Mouse (Mus musculus): ENCODE results near the gene 1700006A11Rik. TPM values are rescaled to one million over a fixed set of nuclear protein-coding genes. Genes with fewer than 3 reads are reported as not detected.
"Not testable (repeated sequence)": the region's sequence is repeated elsewhere in the genome, so short reads cannot be mapped to it uniquely, and the experiment has no call there.

Gene 1700006A11Rik
- total RNA-seq (2014; fragmentation: Nextera tagmentation) (not detected in 2 replicates), total RNA-seq (2017) (not detected in 2 replicates), polyA plus RNA-seq (2012) (not detected in 2 replicates)

DNA sequence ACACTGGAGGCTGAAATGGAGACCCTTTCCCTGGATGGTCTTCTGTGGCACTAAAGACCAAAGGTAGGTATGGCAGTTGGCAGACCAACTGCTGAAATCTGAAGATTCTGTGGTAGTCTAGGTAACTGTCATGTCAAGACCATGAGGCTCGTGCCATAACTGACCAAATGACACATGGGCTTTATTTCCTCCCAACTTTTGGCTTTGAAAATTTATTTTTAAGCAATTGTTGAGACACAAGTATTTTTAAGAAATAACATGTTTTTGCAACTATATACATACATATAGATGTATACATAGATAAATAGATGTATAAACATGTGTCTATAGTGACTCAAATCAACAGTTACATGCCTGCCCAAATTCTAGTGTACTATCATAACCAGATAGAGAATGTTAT, at the start of gene 1700006A11Rik:
1700006A11Rik (minus strand) TSS at position 101 of the 400 bp plus-strand sequence.
- no peak within 1 kb of the TSS for H3K4me3 ChIP-seq (ENCODE audit: low read depth, low read length)
- TF ChIP-seq GATA2 (IDR thresholded peaks at IDR 0.05; ENCODE audit: borderline replicate concordance, low read depth, low read length): no peak
- no peak for TF ChIP-seq TAL1 (conservative IDR thresholded peaks at IDR 0.05; ENCODE audit: low read depth, low read length)
- no peak for TF ChIP-seq CTCF (IDR thresholded peaks at IDR 0.05; ENCODE audit: low read depth, low read length)
- no peak for TF ChIP-seq POLR2AphosphoS5 (IDR thresholded peaks at IDR 0.05; ENCODE audit: insufficient replicate concordance, low read depth, low read length)
- no peak for TF ChIP-seq GATA1 (IDR thresholded peaks at IDR 0.05; ENCODE audit: borderline replicate concordance, low read length)
- no peaks in the 10 kb centered on the region for H3K9me3 ChIP-seq (replicated peaks)
- no peak for DNase-seq (ENCODE audit: low spot score)
- no peaks in the 10 kb centered on the region for H3K4me1 ChIP-seq (ENCODE audit: insufficient read depth, low read depth, low read length)
- H3K27me3 ChIP-seq (ENCODE audit: insufficient read depth, low read length): no peaks in the 10 kb centered on the region
- H3K36me3 ChIP-seq (replicated peaks): no peaks in the 10 kb centered on the region
- no peak for ATAC-seq (ENCODE audit: extremely low read depth, insufficient number of reproducible peaks, low FRiP score, poor library complexity, severe bottlenecking)

DNA sequence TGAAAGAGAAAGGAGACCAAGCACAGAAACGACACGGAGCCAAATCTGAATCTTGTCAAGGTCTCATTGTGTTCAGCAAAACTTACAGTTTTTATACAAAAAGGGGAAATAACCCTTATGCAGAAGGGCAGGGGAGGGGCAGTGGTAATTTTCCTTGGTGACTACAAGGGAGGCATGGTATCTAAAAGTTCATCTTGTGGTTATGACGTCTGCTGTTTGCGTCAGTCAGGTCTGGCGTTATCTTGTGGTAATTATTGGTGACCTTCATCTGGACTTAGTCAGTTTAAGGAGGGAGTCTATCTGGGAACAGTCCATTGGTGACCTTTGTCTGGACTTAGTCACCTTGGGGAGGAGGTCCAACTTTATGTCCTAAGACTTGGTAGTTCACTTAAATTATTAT, 48.5 kb upstream of the 1700006A11Rik start:
- DNase-seq (ENCODE audit: low spot score); H3K9me3 ChIP-seq (replicated peaks); ATAC-seq (ENCODE audit: extremely low read depth, insufficient number of reproducible peaks, low FRiP score, poor library complexity, severe bottlenecking); H3K27me3 ChIP-seq (ENCODE audit: insufficient read depth, low read length); H3K4me3 ChIP-seq (ENCODE audit: low read depth, low read length); H3K36me3 ChIP-seq (replicated peaks); H3K4me1 ChIP-seq (ENCODE audit: insufficient read depth, low read depth, low read length): not testable (repeated sequence)

DNA sequence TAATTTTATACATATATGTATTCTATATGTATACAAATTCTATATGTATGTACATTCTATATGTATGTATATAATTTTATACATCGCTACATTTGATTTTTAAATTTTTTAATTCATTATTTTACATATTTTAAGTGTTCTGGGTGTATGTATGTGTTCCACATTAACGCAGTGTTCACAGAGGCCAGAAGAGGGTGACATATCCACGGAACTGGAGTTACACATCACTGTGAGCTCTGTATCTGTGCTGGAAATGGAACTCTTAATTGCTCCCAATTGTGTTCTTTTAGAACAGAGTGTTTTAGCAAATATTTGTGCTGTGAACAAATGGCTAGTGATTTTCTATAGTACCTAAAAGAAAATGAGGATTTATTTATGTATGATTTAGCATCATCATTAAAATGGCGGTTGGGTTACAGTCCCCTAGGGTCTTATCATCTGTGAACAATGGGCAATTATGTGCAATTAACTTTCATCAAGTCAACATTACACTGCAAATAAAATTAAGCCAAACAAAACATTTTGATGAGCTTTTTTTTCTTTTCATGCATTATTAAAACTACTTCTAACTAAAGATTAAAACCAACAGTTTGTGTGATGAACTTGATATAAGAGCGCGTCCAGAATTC, 40.4 kb upstream of the 1700006A11Rik start:
- no peak for ATAC-seq (ENCODE audit: extremely low read depth, insufficient number of reproducible peaks, low FRiP score, poor library complexity, severe bottlenecking)
- Histone ChIP-seq H3K4me3 (ENCODE audit: low read depth, low read length) (no peak overlapping the region), H3K36me3 (replicated peaks) (no peaks in the 10 kb centered on the region), H3K27me3 (ENCODE audit: insufficient read depth, low read length) (no peaks in the 10 kb centered on the region), H3K9me3 (replicated peaks) (0 out of 2 replicates have a peak, but pooled peaks cover 2% of the 10 kb centered on the region), H3K4me1 (ENCODE audit: insufficient read depth, low read depth, low read length) (no peaks in the 10 kb centered on the region)
- TF ChIP-seq POLR2AphosphoS5 (IDR thresholded peaks at IDR 0.05; ENCODE audit: insufficient replicate concordance, low read depth, low read length): no peak
- no peak for TF ChIP-seq TAL1 (conservative IDR thresholded peaks at IDR 0.05; ENCODE audit: low read depth, low read length)
- TF ChIP-seq GATA1 (IDR thresholded peaks at IDR 0.05; ENCODE audit: borderline replicate concordance, low read length): no peak
- TF ChIP-seq CTCF (IDR thresholded peaks at IDR 0.05; ENCODE audit: low read depth, low read length): no peak
- TF ChIP-seq GATA2 (IDR thresholded peaks at IDR 0.05; ENCODE audit: borderline replicate concordance, low read depth, low read length): no peak
- no peak for DNase-seq (ENCODE audit: low spot score)

DNA sequence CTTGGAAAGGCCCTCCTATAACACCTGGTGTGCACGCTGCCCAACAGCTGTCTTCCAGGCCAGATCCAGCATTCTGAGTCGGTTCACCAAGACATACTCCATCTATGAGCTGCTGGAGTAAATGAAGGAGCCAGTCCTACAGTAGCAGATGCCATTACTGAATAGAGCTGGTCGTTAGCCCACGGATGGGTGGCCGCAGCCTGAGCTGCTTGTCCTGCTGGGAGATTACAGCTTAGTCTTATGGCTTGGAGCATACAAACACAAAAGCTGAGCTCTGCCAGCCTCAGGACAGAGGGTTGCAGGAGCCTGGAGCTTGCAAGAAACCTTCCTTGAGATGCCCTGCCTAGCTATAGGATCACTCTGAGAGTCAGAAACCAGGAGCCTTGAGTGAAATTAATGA, 33.6 kb downstream of the 1700006A11Rik start:
- ATAC-seq (ENCODE audit: extremely low read depth, insufficient number of reproducible peaks, low FRiP score, poor library complexity, severe bottlenecking) (no peak), DNase-seq (ENCODE audit: low spot score) (no peak)
- Histone ChIP-seq H3K36me3 (replicated peaks) (no peaks in the 10 kb centered on the region), H3K4me3 (ENCODE audit: low read depth, low read length) (no peak overlapping the region), H3K9me3 (replicated peaks) (peaks cover 8% of the 10 kb centered on the region), H3K27me3 (ENCODE audit: insufficient read depth, low read length) (no peaks in the 10 kb centered on the region), H3K4me1 (ENCODE audit: insufficient read depth, low read depth, low read length) (no peaks in the 10 kb centered on the region)
- TF ChIP-seq TAL1 (conservative IDR thresholded peaks at IDR 0.05; ENCODE audit: low read depth, low read length) (no peak), GATA1 (IDR thresholded peaks at IDR 0.05; ENCODE audit: borderline replicate concordance, low read length) (no peak), GATA2 (IDR thresholded peaks at IDR 0.05; ENCODE audit: borderline replicate concordance, low read depth, low read length) (no peak), CTCF (IDR thresholded peaks at IDR 0.05; ENCODE audit: low read depth, low read length) (no peak), POLR2AphosphoS5 (IDR thresholded peaks at IDR 0.05; ENCODE audit: insufficient replicate concordance, low read depth, low read length) (no peak)

DNA sequence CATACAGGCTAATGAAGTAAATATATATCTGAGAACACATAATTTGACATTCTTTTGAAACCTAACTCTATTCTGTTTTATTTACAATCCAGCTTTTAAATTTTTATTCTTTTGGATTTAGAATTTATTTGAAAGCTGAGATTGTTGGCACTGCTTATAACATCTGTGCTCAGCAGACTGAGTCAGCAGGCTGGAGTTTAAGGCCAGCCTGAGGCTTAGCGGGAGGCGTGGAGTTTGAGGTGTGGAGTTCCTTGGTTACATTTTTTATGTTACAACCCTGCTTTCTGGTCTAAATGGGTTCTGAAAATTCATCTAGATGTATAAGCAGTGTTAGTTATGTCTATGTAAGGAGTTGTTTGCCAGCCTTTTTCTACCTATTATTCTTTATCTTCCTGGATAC, 35.7 kb downstream of the 1700006A11Rik start:
- no peaks in the 10 kb centered on the region for H3K27me3 ChIP-seq (ENCODE audit: insufficient read depth, low read length)

DNA sequence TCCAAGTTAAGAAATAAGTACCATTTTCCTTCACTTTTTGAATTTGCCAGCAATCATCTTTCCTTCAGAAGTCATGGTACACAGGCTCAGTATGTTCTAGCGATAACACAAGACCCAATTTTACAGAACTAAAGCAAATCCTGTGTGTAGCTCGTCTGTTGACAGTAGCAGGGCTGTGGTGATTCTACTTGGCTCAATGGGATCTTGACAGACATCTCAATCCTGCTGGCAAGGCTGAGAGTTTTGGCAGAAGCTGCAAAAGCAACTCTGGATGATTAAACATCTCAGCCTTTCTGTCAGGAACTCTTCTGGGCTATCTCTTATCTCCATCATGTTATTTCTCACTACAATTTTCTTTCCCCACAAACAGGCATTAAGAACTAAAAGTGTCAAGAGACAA, 36.2 kb downstream of the 1700006A11Rik start:
- no peak overlapping the region for H3K4me3 ChIP-seq (ENCODE audit: low read depth, low read length)
- ATAC-seq (ENCODE audit: extremely low read depth, insufficient number of reproducible peaks, low FRiP score, poor library complexity, severe bottlenecking) (no peak), DNase-seq (ENCODE audit: low spot score) (no peak)
- no peaks in the 10 kb centered on the region for H3K4me1 ChIP-seq (ENCODE audit: insufficient read depth, low read depth, low read length)
- no peak for TF ChIP-seq TAL1 (conservative IDR thresholded peaks at IDR 0.05; ENCODE audit: low read depth, low read length)
- TF ChIP-seq GATA2 (IDR thresholded peaks at IDR 0.05; ENCODE audit: borderline replicate concordance, low read depth, low read length): no peak
- no peak for TF ChIP-seq CTCF (IDR thresholded peaks at IDR 0.05; ENCODE audit: low read depth, low read length)
- no peak for TF ChIP-seq POLR2AphosphoS5 (IDR thresholded peaks at IDR 0.05; ENCODE audit: insufficient replicate concordance, low read depth, low read length)
- no peak for TF ChIP-seq GATA1 (IDR thresholded peaks at IDR 0.05; ENCODE audit: borderline replicate concordance, low read length)
- peaks cover 10% of the 10 kb centered on the region for H3K9me3 ChIP-seq (replicated peaks)
- H3K27me3 ChIP-seq (ENCODE audit: insufficient read depth, low read length): no peaks in the 10 kb centered on the region
- no peaks in the 10 kb centered on the region for H3K36me3 ChIP-seq (replicated peaks)

More for the DNA sequence above, 35.7 kb downstream of the 1700006A11Rik start:
- ATAC-seq (ENCODE audit: extremely low read depth, insufficient number of reproducible peaks, low FRiP score, poor library complexity, severe bottlenecking) (no peak), DNase-seq (ENCODE audit: low spot score) (no peak)
- TF ChIP-seq GATA2 (IDR thresholded peaks at IDR 0.05; ENCODE audit: borderline replicate concordance, low read depth, low read length): no peak
- no peak for TF ChIP-seq POLR2AphosphoS5 (IDR thresholded peaks at IDR 0.05; ENCODE audit: insufficient replicate concordance, low read depth, low read length)
- TF ChIP-seq GATA1 (IDR thresholded peaks at IDR 0.05; ENCODE audit: borderline replicate concordance, low read length): no peak
- TF ChIP-seq CTCF (IDR thresholded peaks at IDR 0.05; ENCODE audit: low read depth, low read length): no peak
- TF ChIP-seq TAL1 (conservative IDR thresholded peaks at IDR 0.05; ENCODE audit: low read depth, low read length): no peak
- Histone ChIP-seq H3K36me3 (replicated peaks) (no peaks in the 10 kb centered on the region), H3K4me3 (ENCODE audit: low read depth, low read length) (no peak overlapping the region), H3K4me1 (ENCODE audit: insufficient read depth, low read depth, low read length) (no peaks in the 10 kb centered on the region), H3K9me3 (replicated peaks) (peaks cover 8% of the 10 kb centered on the region)

DNA sequence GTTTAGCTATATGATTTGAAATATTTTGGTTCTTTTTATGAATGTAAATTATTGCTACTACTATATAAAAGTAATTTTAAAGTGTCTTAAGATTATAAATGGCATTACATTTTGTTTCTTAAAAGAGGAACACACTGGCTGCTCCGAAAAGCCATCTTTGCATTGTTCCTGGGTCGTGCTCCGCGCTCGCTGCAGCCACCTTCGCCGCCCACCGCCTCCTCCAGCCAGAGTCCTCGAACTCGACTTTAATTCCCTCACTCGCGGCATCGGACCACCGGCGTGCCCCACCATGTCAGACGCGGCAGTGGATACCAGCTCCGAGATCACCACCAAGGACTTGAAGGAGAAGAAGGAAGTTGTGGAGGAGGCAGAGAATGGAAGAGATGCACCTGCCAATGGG, 40.5 kb downstream of the 1700006A11Rik start:
- not testable (repeated sequence) for H3K27me3 ChIP-seq (ENCODE audit: insufficient read depth, low read length); H3K4me3 ChIP-seq (ENCODE audit: low read depth, low read length); H3K36me3 ChIP-seq (replicated peaks); H3K9me3 ChIP-seq (replicated peaks); DNase-seq (ENCODE audit: low spot score); H3K4me1 ChIP-seq (ENCODE audit: insufficient read depth, low read depth, low read length); ATAC-seq (ENCODE audit: extremely low read depth, insufficient number of reproducible peaks, low FRiP score, poor library complexity, severe bottlenecking)
